Mouse (Mus musculus) embryonic facial prominence, embryonic 15.5 days (tissue): ENCODE measurements at regions not wholly inside any gene's neighbourhood (a gene's known extent, or its start where the extent isn't known, plus 50 kb on each side); places are given as distances from the start of the nearest gene placed in this dataset.

ENCODE experiments used
- ATAC-seq: fragments of 200-750 bp; cut with Nextera tagmentation; 2 replicates; pipeline ENCODE4 v1.8.0; 2017; ENCODE audit warnings: low read depth, moderate TSS enrichment; ENCODE audit not compliant: insufficient number of reproducible peaks, low FRiP score, low TSS enrichment
- H3K27ac ChIP-seq: fragments of 300-500 bp; sonication (generic); replicated peaks from 2 replicates; pipeline ENCODE4 v1.5.1; 2015; ENCODE audit warnings: mild to moderate bottlenecking, inconsistent platforms
- H3K27me3 ChIP-seq: fragments of 300-500 bp; sonication (generic); 2 replicates; pipeline ENCODE4 v1.6.1; 2015; ENCODE audit warnings: inconsistent platforms
- H3K36me3 ChIP-seq: fragments of 300-500 bp; sonication (generic); 2 replicates; pipeline ENCODE4 v1.6.1; 2015; ENCODE audit warnings: mild to moderate bottlenecking, inconsistent platforms
- H3K4me1 ChIP-seq: fragments of 300-500 bp; sonication (generic); 2 replicates; pipeline ENCODE4 v1.6.1; 2015; ENCODE audit warnings: inconsistent platforms
- H3K4me2 ChIP-seq: fragments of 300-500 bp; sonication (generic); replicated peaks from 2 replicates; pipeline ENCODE4 v1.6.1; 2015; ENCODE audit warnings: mild to moderate bottlenecking, inconsistent platforms
- H3K4me3 ChIP-seq: fragments of 300-500 bp; sonication (generic); replicated peaks from 2 replicates; pipeline ENCODE4 v1.5.1; 2015; ENCODE audit warnings: mild to moderate bottlenecking, inconsistent platforms
- H3K9ac ChIP-seq: fragments of 300-500 bp; sonication (generic); 2 replicates; pipeline ENCODE4 v1.6.1; 2015; ENCODE audit warnings: inconsistent platforms
- H3K9me3 ChIP-seq: fragments of 300-500 bp; sonication (generic); replicated peaks from 2 replicates; pipeline ENCODE4 v1.6.1; 2016; ENCODE audit warnings: inconsistent platforms
- WGBS: fragments of 180-500 bp; shearing (Covaris S2); methylation state at CpG from one replicate; pipeline ENCODE4 v1.1.7; 2015; 5-methylcytosine and 5-hydroxymethylcytosine counted together

GRCm38 (mm10) chr10:98210246-98210645, 483.7 kb upstream of the C030005K15Rik start:
- H3K4me2 ChIP-seq, result no peak overlapping the region
- no peaks in the 10 kb centered on the region for H3K9me3 ChIP-seq
- no peaks in the 10 kb centered on the region for H3K27me3 ChIP-seq
- H3K36me3 ChIP-seq, result no peaks in the 10 kb centered on the region
- no peak overlapping the region for H3K9ac ChIP-seq
- WGBS, result 68% methylated on average over 2 of the region's 2 CpGs
- H3K27ac ChIP-seq, result no peak overlapping the region
- H3K4me1 ChIP-seq, result no peaks in the 10 kb centered on the region
- H3K4me3 ChIP-seq, result no peak overlapping the region
- ATAC-seq, result no peak

GRCm38 (mm10) chr10:98212876-98213587, 486.5 kb upstream of the C030005K15Rik start:
- no peak for ATAC-seq
- Histone ChIP-seq H3K4me3 (no peak overlapping the region), H3K27me3 (no peaks in the 10 kb centered on the region), H3K9ac (no peak overlapping the region), H3K9me3 (no peaks in the 10 kb centered on the region), H3K4me2 (no peak overlapping the region), H3K4me1 (no peaks in the 10 kb centered on the region), H3K36me3 (no peaks in the 10 kb centered on the region), H3K27ac (no peak overlapping the region)
- WGBS, result 47% methylated on average over 7 of the region's 7 CpGs

- Histone ChIP-seq H3K9ac (no peak overlapping the region), H3K36me3 (no peaks in the 10 kb centered on the region), H3K4me2 (no peak overlapping the region), H3K27ac (no peak overlapping the region), H3K4me3 (no peak overlapping the region), H3K4me1 (no peaks in the 10 kb centered on the region), H3K9me3 (no peaks in the 10 kb centered on the region), H3K27me3 (no peaks in the 10 kb centered on the region)
- no peak for ATAC-seq
- WGBS, result 90% methylated on average over 5 of the region's 5 CpGs
Observed at GRCm38 (mm10) chr10:98231017-98231416, 504.5 kb upstream of the C030005K15Rik start.

GRCm38 (mm10) chr10:98231705-98232235, 505.2 kb upstream of the C030005K15Rik start:
- no peak for ATAC-seq
- Histone ChIP-seq H3K9me3 (no peaks in the 10 kb centered on the region), H3K27me3 (no peaks in the 10 kb centered on the region), H3K4me1 (no peaks in the 10 kb centered on the region), H3K36me3 (no peaks in the 10 kb centered on the region), H3K9ac (no peak overlapping the region), H3K4me3 (no peak overlapping the region), H3K27ac (no peak overlapping the region), H3K4me2 (no peak overlapping the region)
- 21% methylated on average over 4 of the region's 4 CpGs for WGBS

- WGBS, result 91% methylated on average over 1 of the region's 1 CpGs
- no peak for ATAC-seq
Observed at GRCm38 (mm10) chr10:98248311-98248710, 521.8 kb upstream of the C030005K15Rik start.

GRCm38 (mm10) chr10:98257980-98258707, 531.6 kb upstream of the C030005K15Rik start:
- H3K4me3 ChIP-seq, result no peak overlapping the region
- no peaks in the 10 kb centered on the region for H3K27me3 ChIP-seq
- 0 out of 2 replicates have a peak, but pooled peaks cover 3% of the 10 kb centered on the region for H3K9me3 ChIP-seq
- H3K4me2 ChIP-seq, result no peak overlapping the region
- no peak overlapping the region for H3K27ac ChIP-seq
- ATAC-seq, result no peak
- WGBS, result 70% methylated on average over 4 of the region's 4 CpGs
- no peaks in the 10 kb centered on the region for H3K36me3 ChIP-seq
- no peaks in the 10 kb centered on the region for H3K4me1 ChIP-seq
- no peak overlapping the region for H3K9ac ChIP-seq

More at GRCm38 (mm10) chr10:98248311-98248710, 521.8 kb upstream of the C030005K15Rik start:
- Histone ChIP-seq H3K9ac (no peak overlapping the region), H3K4me2 (no peak overlapping the region), H3K4me1 (no peaks in the 10 kb centered on the region), H3K27me3 (no peaks in the 10 kb centered on the region), H3K9me3 (no peaks in the 10 kb centered on the region), H3K4me3 (no peak overlapping the region), H3K27ac (no peak overlapping the region), H3K36me3 (no peaks in the 10 kb centered on the region)

GRCm38 (mm10) chr10:98259283-98259682, 532.7 kb upstream of the C030005K15Rik start:
- H3K9me3 ChIP-seq, result 0 out of 2 replicates have a peak, but pooled peaks cover 3% of the 10 kb centered on the region
- no peaks in the 10 kb centered on the region for H3K36me3 ChIP-seq
- no peaks in the 10 kb centered on the region for H3K27me3 ChIP-seq
- H3K9ac ChIP-seq, result no peak overlapping the region
- no peak overlapping the region for H3K27ac ChIP-seq
- no peak overlapping the region for H3K4me2 ChIP-seq
- no peak for ATAC-seq
- no peak overlapping the region for H3K4me3 ChIP-seq
- 53% methylated on average over 4 of the region's 4 CpGs for WGBS
- no peaks in the 10 kb centered on the region for H3K4me1 ChIP-seq

- 91% methylated on average over 3 of the region's 3 CpGs for WGBS
Observed at GRCm38 (mm10) chr10:98268511-98268910, 542.0 kb upstream of the C030005K15Rik start.

GRCm38 (mm10) chr10:98291617-98292016, 565.1 kb upstream of the C030005K15Rik start:
- Histone ChIP-seq H3K9me3 (no peaks in the 10 kb centered on the region), H3K4me1 (no peaks in the 10 kb centered on the region), H3K27ac (no peak overlapping the region), H3K4me2 (no peak overlapping the region), H3K27me3 (no peaks in the 10 kb centered on the region), H3K36me3 (no peaks in the 10 kb centered on the region), H3K4me3 (no peak overlapping the region), H3K9ac (no peak overlapping the region)
- whole genome bisulfite sequencing, result 68% methylated on average over 4 of the region's 4 CpGs
- ATAC-seq, result no peak

More at GRCm38 (mm10) chr10:98268511-98268910, 542.0 kb upstream of the C030005K15Rik start:
- no peak overlapping the region for H3K4me2 ChIP-seq
- no peaks in the 10 kb centered on the region for H3K27me3 ChIP-seq
- H3K9me3 ChIP-seq, result no peaks in the 10 kb centered on the region
- no peak overlapping the region for H3K9ac ChIP-seq
- H3K4me3 ChIP-seq, result no peak overlapping the region
- H3K27ac ChIP-seq, result no peak overlapping the region
- H3K4me1 ChIP-seq, result no peaks in the 10 kb centered on the region
- no peaks in the 10 kb centered on the region for H3K36me3 ChIP-seq
- ATAC-seq, result no peak

- WGBS, result 44% methylated on average over 2 of the region's 2 CpGs
Observed at GRCm38 (mm10) chr10:98292140-98292539, 565.6 kb upstream of the C030005K15Rik start.

GRCm38 (mm10) chr10:98305667-98306066, 579.1 kb upstream of the C030005K15Rik start:
- no peak for ATAC-seq
- Histone ChIP-seq H3K27me3 (no peaks in the 10 kb centered on the region), H3K9me3 (no peaks in the 10 kb centered on the region), H3K27ac (no peak overlapping the region), H3K4me3 (no peak overlapping the region), H3K4me2 (no peak overlapping the region), H3K36me3 (no peaks in the 10 kb centered on the region), H3K9ac (no peak overlapping the region), H3K4me1 (no peaks in the 10 kb centered on the region)
- 91% methylated on average over 1 of the region's 1 CpGs for WGBS

More at GRCm38 (mm10) chr10:98292140-98292539, 565.6 kb upstream of the C030005K15Rik start:
- Histone ChIP-seq H3K4me1 (no peaks in the 10 kb centered on the region), H3K27ac (no peak overlapping the region), H3K4me3 (no peak overlapping the region), H3K4me2 (no peak overlapping the region), H3K9ac (no peak overlapping the region), H3K9me3 (no peaks in the 10 kb centered on the region), H3K36me3 (no peaks in the 10 kb centered on the region), H3K27me3 (no peaks in the 10 kb centered on the region)
- no peak for ATAC-seq
